Mouse (Mus musculus) brain, embryonic 14.5 days (tissue): ENCODE results near the gene Syt5.

Experiments used
- CTCF ChIP-seq: fragments of 200-500 bp; IDR thresholded peaks from 2 replicates; pipeline ENCODE4 v1.5.1; 2012; ENCODE audit warnings: inconsistent platforms, mild to moderate bottlenecking, moderate library complexity, borderline replicate concordance; ENCODE audit not compliant: insufficient read depth, insufficient read length; ENCODE audit errors: extremely low read depth
- POLR2A ChIP-seq: fragments of 200-500 bp; IDR thresholded peaks from 2 replicates; pipeline ENCODE4 v1.6.1; 2012; ENCODE audit warnings: mild to moderate bottlenecking, inconsistent platforms, borderline replicate concordance; ENCODE audit not compliant: poor library complexity, insufficient read depth, insufficient read length, severe bottlenecking; ENCODE audit errors: extremely low read depth

GRCm38 (mm10) chr7:4546050-4546449 lies 1.3 kb downstream of the Syt5 start:
- TF ChIP-seq CTCF (no peak), POLR2A (no peak)
